Mouse (Mus musculus): ENCODE data around the gene Kif21a.

GRCm38 (mm10) chr15:90960831-90961554 lies 88.8 kb downstream of the Kif21a start:
- no peak for TF ChIP-seq CTCF (IDR thresholded peaks at IDR 0.05; ENCODE audit: control insufficient read depth, insufficient read depth, low read length)
- TF ChIP-seq POLR2A (IDR thresholded peaks at IDR 0.05; ENCODE audit: borderline replicate concordance, control insufficient read depth, low read depth, low read length), result no peak
